Mouse (Mus musculus) CH12.LX (cell line): ENCODE measurements at regions not wholly inside any gene's neighbourhood (a gene's known extent, or its start where the extent isn't known, plus 50 kb on each side); places are given as distances from the start of the nearest gene placed in this dataset.

Experiments used
- DNase-seq: peaks from one replicate; pipeline ENCODE4 v3.0.0-alpha.2; 2013; ENCODE audit errors: extremely low read depth
- H3K27ac ChIP-seq: 2 replicates; pipeline ENCODE4 v1.5.1; 2012; ENCODE audit warnings: low read depth, mild to moderate bottlenecking, control low read depth, moderate library complexity; ENCODE audit not compliant: insufficient read depth
- H3K27me3 ChIP-seq: replicated peaks from 2 replicates; pipeline ENCODE3; 2012; ENCODE audit warnings: inconsistent platforms
- H3K36me3 ChIP-seq, 2 experiments: replicated peaks in 1 of 2; 2 replicates each; pipeline versions ENCODE3 to v1.6.1; 2012; ENCODE audit warnings: inconsistent platforms in 1 of 2, low read length in 1 of 2, mild to moderate bottlenecking in 1 of 2, mixed read lengths in 1 of 2, moderate library complexity in 1 of 2; ENCODE audit not compliant: control insufficient read depth in 1 of 2, insufficient read depth in 1 of 2
- H3K4me1 ChIP-seq, 2 experiments: 2 replicates each; pipeline ENCODE4 v1.6.1; 2012; ENCODE audit warnings: inconsistent platforms in 1 of 2, moderate library complexity in 1 of 2; ENCODE audit not compliant: insufficient read depth in 2 of 2, control insufficient read depth in 1 of 2
- H3K4me2 ChIP-seq: 2 replicates; pipeline ENCODE4 v1.6.1; 2012; ENCODE audit warnings: low read depth, mild to moderate bottlenecking, control low read depth; ENCODE audit not compliant: poor library complexity, insufficient read depth, severe bottlenecking
- H3K4me3 ChIP-seq, 3 experiments: fragments of 150-350 bp in 1 of 3; sonication (generic) in 1 of 3; replicated peaks in 1 of 3; 2 replicates each; pipeline versions ENCODE3 to v1.5.1; 2011 to 2012; ENCODE audit warnings: low read depth in 2 of 3, low read length in 2 of 3, mild to moderate bottlenecking in 2 of 3, moderate library complexity in 2 of 3, control low read depth in 1 of 3, improper control_type of control experiment in 1 of 3, inconsistent platforms in 1 of 3, mixed read lengths in 1 of 3; ENCODE audit not compliant: poor library complexity in 1 of 3
- H3K79me2 ChIP-seq: replicated peaks from 2 replicates; pipeline ENCODE4 v1.6.1; 2012; ENCODE audit warnings: mild to moderate bottlenecking, moderate library complexity; ENCODE audit not compliant: control insufficient read depth, poor library complexity, insufficient read depth, severe bottlenecking; ENCODE audit errors: extremely low read depth
- H3K9ac ChIP-seq: 2 replicates; pipeline ENCODE4 v1.6.1; 2012; ENCODE audit warnings: low read depth, mild to moderate bottlenecking, control low read depth, moderate library complexity; ENCODE audit not compliant: insufficient read depth
- H3K9me3 ChIP-seq: replicated peaks from 2 replicates; pipeline ENCODE3; 2012; ENCODE audit warnings: low read length, inconsistent platforms, mixed read lengths
- BHLHE40 ChIP-seq: IDR thresholded peaks from 2 replicates; pipeline ENCODE4 v1.6.1; 2011; ENCODE audit warnings: mild to moderate bottlenecking, low read depth, low read length, improper control_type of control experiment
- ETS1 ChIP-seq: conservative IDR thresholded peaks from 2 replicates; pipeline ENCODE4 v1.6.1; 2012; ENCODE audit warnings: low read depth, mild to moderate bottlenecking, inconsistent platforms, low read length, improper control_type of control experiment, moderate library complexity
- IRF4 ChIP-seq: IDR thresholded peaks from 2 replicates; pipeline ENCODE4 v1.6.1; 2014; ENCODE audit warnings: low read depth, mild to moderate bottlenecking, inconsistent platforms, low read length, improper control_type of control experiment
- JUND ChIP-seq: conservative IDR thresholded peaks from 2 replicates; pipeline ENCODE4 v1.6.1; 2011; ENCODE audit warnings: low read depth, low read length, improper control_type of control experiment
- MEF2A ChIP-seq: IDR thresholded peaks from 2 replicates; pipeline ENCODE4 v1.6.1; 2014; ENCODE audit warnings: low read depth, mild to moderate bottlenecking, inconsistent platforms, low read length, improper control_type of control experiment, borderline replicate concordance
- MYC ChIP-seq: IDR thresholded peaks from 2 replicates; pipeline ENCODE4 v1.6.1; 2011; ENCODE audit warnings: low read depth, mild to moderate bottlenecking, improper control_type of control experiment, low read length
- NELFE ChIP-seq: IDR thresholded peaks from 2 replicates; pipeline ENCODE4 v1.6.1; 2011; ENCODE audit warnings: low read depth, low read length, improper control_type of control experiment
- NRF1 ChIP-seq: IDR thresholded peaks from 2 replicates; pipeline ENCODE4 v1.6.1; 2014; ENCODE audit warnings: low read depth, mild to moderate bottlenecking, inconsistent platforms, low read length, improper control_type of control experiment, moderate library complexity
- PAX5 ChIP-seq: IDR thresholded peaks from 2 replicates; pipeline ENCODE4 v1.6.1; 2012; ENCODE audit warnings: low read length, inconsistent platforms, mixed read lengths
- RCOR1 ChIP-seq: conservative IDR thresholded peaks from 2 replicates; pipeline ENCODE4 v1.6.1; 2012; ENCODE audit warnings: low read depth, mild to moderate bottlenecking, inconsistent platforms, low read length, improper control_type of control experiment
- SMC3 ChIP-seq: IDR thresholded peaks from 2 replicates; pipeline ENCODE4 v1.6.1; 2011; ENCODE audit warnings: low read depth, low read length, improper control_type of control experiment
- TBP ChIP-seq: conservative IDR thresholded peaks from 2 replicates; pipeline ENCODE4 v1.6.1; 2011; ENCODE audit warnings: low read depth, low read length, improper control_type of control experiment
- UBTF ChIP-seq: IDR thresholded peaks from 2 replicates; pipeline ENCODE4 v1.6.1; 2012; ENCODE audit warnings: low read depth, mild to moderate bottlenecking, inconsistent platforms, low read length, improper control_type of control experiment, moderate library complexity
- USF1 ChIP-seq: IDR thresholded peaks from 2 replicates; pipeline ENCODE4 v1.6.1; 2014; ENCODE audit warnings: low read depth, mild to moderate bottlenecking, inconsistent platforms, low read length, improper control_type of control experiment
- ZC3H11A ChIP-seq: IDR thresholded peaks from 2 replicates; pipeline ENCODE4 v1.6.1; 2012; ENCODE audit warnings: low read depth, mild to moderate bottlenecking, inconsistent platforms, low read length, improper control_type of control experiment
- ZKSCAN1 ChIP-seq: IDR thresholded peaks from 2 replicates; pipeline ENCODE4 v1.6.1; 2012; ENCODE audit warnings: low read depth, inconsistent platforms, low read length, improper control_type of control experiment, borderline replicate concordance
- ZMIZ1 ChIP-seq: IDR thresholded peaks from 2 replicates; pipeline ENCODE4 v1.6.1; 2012; ENCODE audit warnings: low read depth, mild to moderate bottlenecking, inconsistent platforms, low read length, improper control_type of control experiment
- dilution Hi-C: fragments of 300-500 bp; cut with MboI; formaldehyde crosslinking; loops from 2 replicates; pipeline ENCODE4 v1.14.3; 2020; ENCODE audit warnings: low sequenced_read_pairs; ENCODE audit not compliant: extremely low pct_unique_long_range_greater_than_20kb, extremely low pct_ligation_motif_present
- in situ Hi-C: fragments of 300-500 bp; cut with MboI; formaldehyde crosslinking; loops from 3 replicates; pipeline ENCODE4 v1.14.3; 2019; ENCODE audit warnings: low sequenced_read_pairs, low pct_ligation_motif_present, low pct_unique_long_range_greater_than_20kb, mixed read lengths

DNA sequence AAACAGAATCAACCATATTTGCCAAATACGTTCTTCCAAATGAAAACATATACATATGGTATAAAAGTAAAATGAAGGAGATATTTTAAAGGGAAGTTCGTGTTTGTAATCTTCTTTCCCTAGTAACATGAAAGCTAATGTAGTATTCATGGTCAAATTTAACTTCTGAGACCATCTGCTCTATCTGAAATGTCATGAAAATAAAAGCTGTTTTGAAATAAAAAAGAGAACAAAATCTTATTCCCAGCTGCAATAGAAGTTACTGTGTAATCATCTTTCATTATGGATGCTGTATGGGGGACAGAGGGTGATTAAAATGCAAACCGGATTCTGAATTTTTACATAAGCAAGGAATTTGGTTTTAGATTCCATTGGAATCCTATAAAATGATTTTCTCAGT lies 1213.4 kb downstream of the Otol1 start:
- H3K27me3 ChIP-seq = no peaks in the 10 kb centered on the region
- no peak overlapping the region for H3K9ac ChIP-seq
- H3K27ac ChIP-seq = no peak overlapping the region
- TF ChIP-seq ZMIZ1 (no peak), BHLHE40 (no peak), PAX5 (no peak), MEF2A (no peak), USF1 (no peak), TBP (no peak), IRF4 (no peak), JUND (no peak), NELFE (no peak), NRF1 (no peak), RCOR1 (no peak), UBTF (no peak), ZKSCAN1 (no peak), ZC3H11A (no peak), MYC (no peak), SMC3 (no peak), ETS1 (no peak)
- in situ Hi-C loops = no loop called here
- dilution Hi-C loops = no loop called here
- DNase-seq = no peak
- H3K9me3 ChIP-seq = no peaks in the 10 kb centered on the region
- no peaks in the 10 kb centered on the region for H3K36me3 ChIP-seq
- no peaks in the 10 kb centered on the region for H3K79me2 ChIP-seq
- no peaks in the 10 kb centered on the region; a peak in 1 of 4 replicates for H3K4me1 ChIP-seq
- no peak overlapping the region for H3K4me2 ChIP-seq
- no peak overlapping the region for H3K4me3 ChIP-seq
